Mouse (Mus musculus) cortical plate, adult 2 months (tissue): ENCODE results near the gene Gm37596.
"Not testable (repeated sequence)": the region's sequence is repeated elsewhere in the genome, so short reads cannot be mapped to it uniquely, and the experiment has no call there.

ENCODE experiments used
- CTCF ChIP-seq: fragments of 200-500 bp; IDR thresholded peaks from 2 replicates; pipeline ENCODE4 v1.5.1; 2011; ENCODE audit warnings: mild to moderate bottlenecking, control low read depth, low read length; ENCODE audit not compliant: insufficient read depth; ENCODE audit errors: extremely low read depth
- POLR2A ChIP-seq: fragments of 200-500 bp; IDR thresholded peaks from 2 replicates; pipeline ENCODE4 v1.6.1; 2011; ENCODE audit warnings: mild to moderate bottlenecking, low read length, control low read depth; ENCODE audit not compliant: insufficient read depth; ENCODE audit errors: extremely low read depth

GRCm38 (mm10) chr3:93676210-93676609 lies 16.7 kb downstream of the Gm37596 start, which contains the start of gene Tdpoz1:
- TF ChIP-seq CTCF, POLR2A: not testable (repeated sequence)
